Mouse (Mus musculus) midbrain, embryonic 16.5 days (tissue): ENCODE data around the gene Mbtps2. TPM values are rescaled to one million over a fixed set of nuclear protein-coding genes. Genes with fewer than 3 reads are reported as not detected.

Experiments
- ATAC-seq: fragments of 200-750 bp; cut with Nextera tagmentation; 2 replicates; pipeline ENCODE4 v1.8.0; 2017; ENCODE audit warnings: moderate TSS enrichment
- H3K27ac ChIP-seq: fragments of 300-500 bp; sonication (generic); 2 replicates; pipeline ENCODE4 v1.5.1; 2014; ENCODE audit warnings: mild to moderate bottlenecking, low read length, mixed read lengths
- H3K27me3 ChIP-seq: fragments of 300-500 bp; sonication (generic); 2 replicates; pipeline ENCODE4 v1.6.1; 2014; ENCODE audit warnings: low read depth, low read length, mixed read lengths; ENCODE audit not compliant: control insufficient read depth, insufficient read depth
- H3K36me3 ChIP-seq: fragments of 300-500 bp; sonication (generic); 2 replicates; pipeline ENCODE4 v1.6.1; 2014; ENCODE audit warnings: mild to moderate bottlenecking, low read length, moderate library complexity, mixed read lengths; ENCODE audit not compliant: control insufficient read depth, insufficient read depth
- H3K4me1 ChIP-seq: fragments of 300-500 bp; sonication (generic); 2 replicates; pipeline ENCODE4 v1.6.1; 2014; ENCODE audit warnings: mild to moderate bottlenecking, low read length, mixed read lengths; ENCODE audit not compliant: control insufficient read depth, insufficient read depth
- H3K4me2 ChIP-seq: fragments of 300-500 bp; sonication (generic); 2 replicates; pipeline ENCODE4 v1.6.1; 2014; ENCODE audit warnings: mild to moderate bottlenecking, low read length, mixed read lengths
- H3K4me3 ChIP-seq: fragments of 300-500 bp; sonication (generic); 2 replicates; pipeline ENCODE4 v1.5.1; 2014; ENCODE audit warnings: low read depth, mild to moderate bottlenecking, low read length, moderate library complexity, mixed read lengths
- H3K9ac ChIP-seq: fragments of 300-500 bp; sonication (generic); 2 replicates; pipeline ENCODE4 v1.6.1; 2014; ENCODE audit warnings: low read depth, low read length, mixed read lengths
- H3K9me3 ChIP-seq: fragments of 300-500 bp; sonication (generic); replicated peaks from 2 replicates; pipeline ENCODE4 v1.6.1; 2014; ENCODE audit warnings: mild to moderate bottlenecking, low read length, mixed read lengths; ENCODE audit not compliant: control insufficient read depth, poor library complexity, severe bottlenecking
- WGBS: fragments of 180-500 bp; shearing (Covaris S2); extraction: QIAGEN DNeasy Blood & Tissue Kit; methylation state at CpG from one replicate; pipeline ENCODE4 v1.1.7; 2014; 5-methylcytosine and 5-hydroxymethylcytosine counted together
- polyA plus RNA-seq: library from polyadenylated mRNA; unstranded; fragments of >200 nt; fragmentation: Nextera tagmentation; extraction: Ambion mirVana; gene quantifications from 2 replicates; pipeline ENCODE4 v1.2.1, GENCODE M21; 2015

Gene Mbtps2
- polyA plus RNA-seq, 1 experiment from 2014 or later: 32.5 TPM

DNA sequence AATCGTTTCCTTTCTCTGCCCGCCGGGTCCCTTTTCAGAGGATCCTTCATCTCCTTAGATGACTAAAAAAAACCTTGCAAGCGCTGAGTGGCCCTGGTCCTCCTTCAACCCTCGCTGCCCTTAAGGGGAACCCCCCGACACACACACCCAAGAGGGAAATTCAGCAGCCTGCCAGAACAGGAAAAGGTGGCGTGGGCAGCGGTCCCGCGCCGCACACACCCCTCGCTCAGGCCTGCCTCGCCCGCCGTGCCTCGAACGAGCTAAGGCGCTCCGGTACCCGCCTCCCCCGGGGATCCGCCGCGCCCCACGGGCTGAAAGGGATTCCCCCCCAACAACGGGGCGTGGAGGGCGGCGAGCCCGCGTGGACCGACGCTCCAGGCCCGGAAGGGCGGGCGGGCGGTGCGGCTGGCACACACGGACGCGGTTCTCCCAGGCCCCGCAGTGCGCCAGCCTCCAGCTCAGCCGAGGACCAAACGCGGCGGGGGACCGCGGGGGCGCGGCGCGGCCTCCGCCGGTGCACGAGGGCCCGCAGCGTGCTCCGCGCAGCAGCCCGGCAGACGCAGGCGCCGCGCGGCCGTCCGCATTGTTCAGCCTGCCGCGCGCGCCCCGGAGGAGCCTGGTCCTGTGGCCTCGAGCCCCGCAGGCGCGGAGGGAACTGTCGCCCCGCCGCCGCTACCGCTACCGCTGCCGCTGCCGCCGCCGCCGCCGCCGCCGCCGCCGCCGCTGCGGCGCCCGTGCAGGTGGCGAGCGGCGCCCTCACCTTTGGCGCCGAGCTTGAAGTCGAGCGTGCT, 107.2 kb downstream of the Mbtps2 start:
- H3K4me2 ChIP-seq: peak overlapping the region; percentile 62
- peak overlapping the region; percentile 61 for H3K4me3 ChIP-seq
- H3K4me1 ChIP-seq: peaks cover 9% of the 10 kb centered on the region
- 14% methylated on average over 32 of the region's 104 CpGs for WGBS
- H3K27me3 ChIP-seq: no peaks in the 10 kb centered on the region
- H3K9me3 ChIP-seq: no peaks in the 10 kb centered on the region
- peak; percentile 83 for ATAC-seq
- H3K36me3 ChIP-seq: no peaks in the 10 kb centered on the region
- H3K9ac ChIP-seq: peak overlapping the region; percentile 81
- peak overlapping the region; percentile 93 for H3K27ac ChIP-seq

- peak; percentile 32 for ATAC-seq
- 15% methylated on average over 12 of the region's 12 CpGs for WGBS
- peak overlapping the region; percentile 61 for H3K4me3 ChIP-seq
- H3K4me1 ChIP-seq: peaks cover 9% of the 10 kb centered on the region
- peak overlapping the region; percentile 81 for H3K9ac ChIP-seq
- H3K27ac ChIP-seq: peak overlapping the region; percentile 93
- H3K27me3 ChIP-seq: no peaks in the 10 kb centered on the region
- H3K36me3 ChIP-seq: no peaks in the 10 kb centered on the region
- H3K9me3 ChIP-seq: no peaks in the 10 kb centered on the region
- H3K4me2 ChIP-seq: peak overlapping the region; percentile 62
These were observed 107.8 kb downstream of the Mbtps2 start for GRCm38 (mm10) chrX:157490769-157491144.

- no peak for ATAC-seq
- Histone ChIP-seq H3K36me3 (no peaks in the 10 kb centered on the region), H3K4me3 (peak overlapping the region; percentile 61), H3K4me1 (peaks cover 9% of the 10 kb centered on the region), H3K9me3 (no peaks in the 10 kb centered on the region), H3K27me3 (no peaks in the 10 kb centered on the region), H3K4me2 (peak overlapping the region; percentile 62), H3K9ac (peak overlapping the region; percentile 81), H3K27ac (peak overlapping the region; percentile 93)
- 23% methylated on average over 9 of the region's 9 CpGs for WGBS
These were observed 108.4 kb downstream of the Mbtps2 start for GRCm38 (mm10) chrX:157489871-157490721.

- H3K9me3 ChIP-seq: no peaks in the 10 kb centered on the region
- WGBS: 65% methylated on average over 3 of the region's 3 CpGs
- no peak for ATAC-seq
- no peak overlapping the region for H3K4me2 ChIP-seq
- H3K9ac ChIP-seq: no peak overlapping the region
- H3K36me3 ChIP-seq: no peaks in the 10 kb centered on the region
- no peak overlapping the region for H3K27ac ChIP-seq
- H3K27me3 ChIP-seq: no peaks in the 10 kb centered on the region
- H3K4me3 ChIP-seq: no peak overlapping the region
- peaks cover 9% of the 10 kb centered on the region for H3K4me1 ChIP-seq
These were observed 109.7 kb downstream of the Mbtps2 start for GRCm38 (mm10) chrX:157488831-157489230.

- Histone ChIP-seq H3K36me3 (no peaks in the 10 kb centered on the region), H3K9me3 (no peaks in the 10 kb centered on the region), H3K4me3 (no peak overlapping the region), H3K27me3 (no peaks in the 10 kb centered on the region), H3K4me2 (no peak overlapping the region), H3K4me1 (peaks cover 9% of the 10 kb centered on the region), H3K27ac (no peak overlapping the region), H3K9ac (no peak overlapping the region)
- no peak for ATAC-seq
- 60% methylated on average over 2 of the region's 2 CpGs for WGBS
These were observed 111.8 kb downstream of the Mbtps2 start for GRCm38 (mm10) chrX:157486765-157487164.

Other genes starting within 250 kb of the Mbtps2 start
- gene Phex, start 183.4 kb downstream of the Mbtps2 start, polyA plus RNA-seq: 0.23 and 0.27 TPM in 2 replicates
- gene Sms, start 106.4 kb downstream of the Mbtps2 start, polyA plus RNA-seq: 131 and 149 TPM in 2 replicates
- gene Yy2, start 29.7 kb downstream of the Mbtps2 start, polyA plus RNA-seq: 1.6 and 2.6 TPM in 2 replicates
- gene Smpx, start 100.2 kb upstream of the Mbtps2 start, polyA plus RNA-seq: not detected in 2 replicates
- gene Klhl34, start 219.7 kb upstream of the Mbtps2 start, polyA plus RNA-seq: 2.0 and 2.5 TPM in 2 replicates